Mouse (Mus musculus): Measurements from ENCODE around the gene Iqcf1. TPM values are rescaled to one million over a fixed set of nuclear protein-coding genes. Genes with fewer than 3 reads are reported as not detected.

Iqcf1 gene
- polyA plus RNA-seq, 1 experiment: not detected

GRCm38 (mm10) chr9:106454071-106454761 is 45.6 kb upstream of the Iqcf1 start:
- Histone ChIP-seq H3K27me3 (ENCODE audit: control insufficient read depth, insufficient read depth, low read length) (no peaks in the 10 kb centered on the region), H3K4me1 (ENCODE audit: control insufficient read depth, insufficient read depth, low read length) (peaks cover 56% of the 10 kb centered on the region), H3K4me3 (replicated peaks; ENCODE audit: insufficient read depth, low read depth, low read length) (peak overlapping the region; percentile 94), H3K27ac (ENCODE audit: insufficient read depth, low read length) (peak overlapping the region; percentile 81)
- TF ChIP-seq POLR2A (IDR thresholded peaks at IDR 0.05; ENCODE audit: borderline replicate concordance, insufficient read depth, low read length): no peak
- DNase-seq: peak; percentile 53 to 56
- WGBS: 2% methylated on average over 20 of the region's 20 CpGs

- Histone ChIP-seq H3K27me3 (ENCODE audit: control insufficient read depth, insufficient read depth, low read length) (no peaks in the 10 kb centered on the region), H3K27ac (ENCODE audit: insufficient read depth, low read length) (peak overlapping the region; percentile 81), H3K4me3 (replicated peaks; ENCODE audit: insufficient read depth, low read depth, low read length) (peak overlapping the region; percentile 94), H3K4me1 (ENCODE audit: control insufficient read depth, insufficient read depth, low read length) (peaks cover 57% of the 10 kb centered on the region)
- no peak for TF ChIP-seq POLR2A (IDR thresholded peaks at IDR 0.05; ENCODE audit: borderline replicate concordance, insufficient read depth, low read length)
- TF ChIP-seq CTCF (IDR thresholded peaks at IDR 0.05; ENCODE audit: borderline replicate concordance, insufficient read depth, low read depth, low read length): no peak
- 8% methylated on average over 17 of the region's 17 CpGs for WGBS
- peak; percentile 44 to 46 for DNase-seq
Measured at GRCm38 (mm10) chr9:106454888-106455681, 44.7 kb upstream of the Iqcf1 start.

- no peak overlapping the region for H3K4me3 ChIP-seq (replicated peaks; ENCODE audit: insufficient read depth, low read depth, low read length)
- TF ChIP-seq POLR2A (IDR thresholded peaks at IDR 0.05; ENCODE audit: borderline replicate concordance, insufficient read depth, low read length) (no peak), CTCF (IDR thresholded peaks at IDR 0.05; ENCODE audit: borderline replicate concordance, insufficient read depth, low read depth, low read length) (no peak)
- H3K27me3 ChIP-seq (ENCODE audit: control insufficient read depth, insufficient read depth, low read length): no peaks in the 10 kb centered on the region
- 0 out of 2 replicates have a peak overlapping the region, but pooled peaks have one; percentile 29 for H3K27ac ChIP-seq (ENCODE audit: insufficient read depth, low read length)
- 30% methylated on average over 15 of the region's 15 CpGs for WGBS
- DNase-seq: peak in 1 of 2 experiments; percentile 43
- peaks cover 46% of the 10 kb centered on the region for H3K4me1 ChIP-seq (ENCODE audit: control insufficient read depth, insufficient read depth, low read length)
Measured at GRCm38 (mm10) chr9:106456325-106457162, 43.2 kb upstream of the Iqcf1 start.

GRCm38 (mm10) chr9:106457163-106457559 is 42.6 kb upstream of the Iqcf1 start:
- peaks cover 41% of the 10 kb centered on the region for H3K4me1 ChIP-seq (ENCODE audit: control insufficient read depth, insufficient read depth, low read length)
- WGBS: 22% methylated on average over 9 of the region's 9 CpGs
- H3K27me3 ChIP-seq (ENCODE audit: control insufficient read depth, insufficient read depth, low read length): no peaks in the 10 kb centered on the region
- DNase-seq: no peak
- H3K4me3 ChIP-seq (replicated peaks; ENCODE audit: insufficient read depth, low read depth, low read length): no peak overlapping the region
- TF ChIP-seq POLR2A (IDR thresholded peaks at IDR 0.05; ENCODE audit: borderline replicate concordance, insufficient read depth, low read length): no peak
- TF ChIP-seq CTCF (IDR thresholded peaks at IDR 0.05; ENCODE audit: borderline replicate concordance, insufficient read depth, low read depth, low read length): no peak
- 0 out of 2 replicates have a peak overlapping the region, but pooled peaks have one; percentile 29 for H3K27ac ChIP-seq (ENCODE audit: insufficient read depth, low read length)

- WGBS: 27% methylated on average over 5 of the region's 5 CpGs
- DNase-seq: peak; percentile 54 to 56
- Histone ChIP-seq H3K4me3 (replicated peaks; ENCODE audit: insufficient read depth, low read depth, low read length) (no peak overlapping the region), H3K27ac (ENCODE audit: insufficient read depth, low read length) (0 out of 2 replicates have a peak overlapping the region, but pooled peaks have one; percentile 29), H3K27me3 (ENCODE audit: control insufficient read depth, insufficient read depth, low read length) (no peaks in the 10 kb centered on the region), H3K4me1 (ENCODE audit: control insufficient read depth, insufficient read depth, low read length) (peaks cover 42% of the 10 kb centered on the region)
- TF ChIP-seq CTCF (IDR thresholded peaks at IDR 0.05; ENCODE audit: borderline replicate concordance, insufficient read depth, low read depth, low read length) (no peak), POLR2A (IDR thresholded peaks at IDR 0.05; ENCODE audit: borderline replicate concordance, insufficient read depth, low read length) (no peak)
Measured at GRCm38 (mm10) chr9:106457920-106458319, 41.8 kb upstream of the Iqcf1 start.

GRCm38 (mm10) chr9:106459946-106460345 is 39.8 kb upstream of the Iqcf1 start:
- H3K4me1 ChIP-seq (ENCODE audit: control insufficient read depth, insufficient read depth, low read length): peaks cover 37% of the 10 kb centered on the region
- DNase-seq: peak in 1 of 2 experiments; percentile 66
- 18% methylated on average over 15 of the region's 15 CpGs for WGBS
- H3K27me3 ChIP-seq (ENCODE audit: control insufficient read depth, insufficient read depth, low read length): no peaks in the 10 kb centered on the region
- peak overlapping the region; percentile 75 for H3K27ac ChIP-seq (ENCODE audit: insufficient read depth, low read length)
- no peak for TF ChIP-seq POLR2A (IDR thresholded peaks at IDR 0.05; ENCODE audit: borderline replicate concordance, insufficient read depth, low read length)
- TF ChIP-seq CTCF (IDR thresholded peaks at IDR 0.05; ENCODE audit: borderline replicate concordance, insufficient read depth, low read depth, low read length): no peak
- peak overlapping the region; percentile 95 for H3K4me3 ChIP-seq (replicated peaks; ENCODE audit: insufficient read depth, low read depth, low read length)

DNA sequence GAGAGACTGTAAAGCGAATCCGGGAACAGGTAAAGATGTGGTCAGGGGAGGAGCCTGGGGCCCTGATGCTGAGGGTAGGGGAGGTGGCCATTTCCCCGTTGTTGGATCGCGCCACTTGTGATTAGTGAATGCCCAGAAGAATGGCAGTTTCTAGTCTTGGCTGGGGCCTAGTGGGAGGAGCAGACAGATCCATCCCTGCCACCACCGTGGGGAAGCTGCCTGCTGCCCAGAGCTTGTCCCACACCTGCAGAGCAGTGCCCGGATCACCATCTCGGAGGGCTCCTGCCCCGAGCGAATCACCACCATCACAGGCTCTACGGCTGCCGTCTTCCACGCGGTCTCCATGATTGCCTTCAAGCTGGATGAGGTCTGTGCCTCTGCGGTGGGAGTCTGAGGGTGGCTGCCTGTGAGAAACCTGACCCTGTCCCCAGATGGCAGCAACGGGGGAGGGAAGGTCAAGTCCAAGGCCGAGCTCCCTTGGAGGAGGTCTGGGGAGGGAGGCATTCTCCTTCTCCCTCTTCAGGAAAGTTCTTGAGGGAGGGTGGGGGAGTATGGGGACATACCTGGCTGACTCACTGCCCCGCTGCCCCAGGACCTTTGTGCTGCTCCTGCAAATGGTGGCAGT is 39.3 kb upstream of the Iqcf1 start:
- Histone ChIP-seq H3K4me3 (replicated peaks; ENCODE audit: insufficient read depth, low read depth, low read length) (peak overlapping the region; percentile 95), H3K4me1 (ENCODE audit: control insufficient read depth, insufficient read depth, low read length) (peaks cover 33% of the 10 kb centered on the region), H3K27me3 (ENCODE audit: control insufficient read depth, insufficient read depth, low read length) (no peaks in the 10 kb centered on the region), H3K27ac (ENCODE audit: insufficient read depth, low read length) (peak overlapping the region; percentile 75)
- peak; percentile 86 to 89 for DNase-seq
- 13% methylated on average over 18 of the region's 18 CpGs for WGBS
- TF ChIP-seq CTCF (IDR thresholded peaks at IDR 0.05; ENCODE audit: borderline replicate concordance, insufficient read depth, low read depth, low read length) (no peak), POLR2A (IDR thresholded peaks at IDR 0.05; ENCODE audit: borderline replicate concordance, insufficient read depth, low read length) (peak; percentile 82)

Data from cerebellum, adult 2 months (tissue).